Mouse (Mus musculus) limb, embryonic 10.5 days (tissue): ENCODE measurements at regions not wholly inside any gene's neighbourhood (a gene's known extent, or its start where the extent isn't known, plus 50 kb on each side); places are given as distances from the start of the nearest gene placed in this dataset. TPM values are rescaled to one million over a fixed set of nuclear protein-coding genes. Genes with fewer than 3 reads are reported as not detected.

Source experiments
- microRNA-seq: library from miRNA; unstranded; fragments of <30 nt; microRNA quantifications from one replicate; pipeline ENCODE4, GENCODE M21; 2017

Small RNA genes in the stretch of these regions (microRNA-seq; reads per million reads assigned to microRNA genes)
- not detected for gene Gm22368
- gene Gm44376 = not detected
